25 mouse cellular contexts compared by ENCODE assay signal in genomic region chr2:117936590-117936989, GRCm38 (mm10).
"Had no signal": no experiment of that assay in that cellular context is flagged by ENCODE, and none has a peak within 500 bp of the region (broad histone marks: within the 10 kb centered on the region; RNA-seq: fewer than 3 reads in every experiment).

No protein-coding gene starts in this region.

- DNase-seq: gastrocnemius, postnatal 14 days; gastrocnemius, postnatal 36 days; heart, adult 18-20 months; heart, postnatal 10 days; heart, postnatal 4 days; kidney, adult 18-20 months; kidney, adult 8-10 months; kidney, postnatal 10 days; kidney, postnatal 25 days; kidney, postnatal 4 days; layer of hippocampus, adult 9-11 months; layer of hippocampus, postnatal 36 days; left cerebral cortex, postnatal 4 days had no signal

- H3K4me1 ChIP-seq: heart, embryonic 10.5 days; liver, embryonic 12.5 days had no signal

- H3K36me3 ChIP-seq: heart, embryonic 10.5 days; heart, embryonic 12.5 days; hindbrain, embryonic 10.5 days; hindbrain, embryonic 12.5 days; intestine, embryonic 15.5 days; limb, embryonic 12.5 days; limb, embryonic 15.5 days; liver, embryonic 12.5 days had no signal

- H3K4me2 ChIP-seq: heart, embryonic 12.5 days; hindbrain, embryonic 12.5 days; hindbrain, embryonic 14.5 days; intestine, embryonic 15.5 days; limb, embryonic 12.5 days; limb, embryonic 15.5 days; liver, embryonic 12.5 days had no signal

- H3K27me3 ChIP-seq: heart, embryonic 12.5 days; intestine, embryonic 15.5 days; limb, embryonic 12.5 days; limb, embryonic 15.5 days; liver, embryonic 12.5 days had no signal

- ATAC-seq: hindbrain, embryonic 16.5 days; inflammation-experienced regulatory T-cells, adult 6 months; intestine, embryonic 15.5 days; intestine, postnatal 0 days; liver, embryonic 12.5 days had no signal

- H3K9ac ChIP-seq: heart, embryonic 12.5 days; hindbrain, embryonic 12.5 days; hindbrain, embryonic 14.5 days; intestine, embryonic 15.5 days; limb, embryonic 12.5 days; limb, embryonic 15.5 days; liver, embryonic 12.5 days had no signal

- H3K27ac ChIP-seq: heart, embryonic 10.5 days; hindbrain, embryonic 10.5 days; hindbrain, embryonic 12.5 days; hindbrain, embryonic 14.5 days; intestine, embryonic 15.5 days; limb, embryonic 12.5 days; limb, embryonic 15.5 days; liver, embryonic 12.5 days had no signal

- H3K4me3 ChIP-seq: heart, embryonic 10.5 days; heart, embryonic 12.5 days; hindbrain, embryonic 10.5 days; hindbrain, embryonic 12.5 days; intestine, embryonic 15.5 days; limb, embryonic 12.5 days; limb, embryonic 15.5 days; liver, embryonic 12.5 days had no signal

- H3K9me3 ChIP-seq: heart, embryonic 10.5 days; hindbrain, embryonic 10.5 days; hindbrain, embryonic 12.5 days; intestine, embryonic 15.5 days; limb, embryonic 12.5 days; limb, embryonic 15.5 days; liver, embryonic 12.5 days had no signal
